Mouse (Mus musculus) small intestine, adult 2 months (tissue): Measurements from ENCODE around the gene Plekhm3.

Experiments
- CTCF ChIP-seq: fragments of 200-500 bp; IDR thresholded peaks from 2 replicates; pipeline ENCODE4 v1.5.1; 2012; ENCODE audit warnings: low read depth, mild to moderate bottlenecking, control low read depth, inconsistent platforms, low read length, moderate library complexity, mixed read lengths; ENCODE audit not compliant: insufficient replicate concordance, insufficient read length; ENCODE audit errors: extremely low read depth
- POLR2A ChIP-seq: fragments of 200-500 bp; IDR thresholded peaks from 2 replicates; pipeline ENCODE4 v1.6.1; 2012; ENCODE audit warnings: low read depth, mild to moderate bottlenecking, control low read depth, inconsistent platforms, low read length, moderate library complexity

GRCm38 (mm10) chr1:64779863-64780262, 176.8 kb downstream of the Plekhm3 start:
- TF ChIP-seq POLR2A (no peak), CTCF (no peak)
